Comparison of ENCODE assay signal across 14 mouse cellular contexts in the genomic region with DNA sequence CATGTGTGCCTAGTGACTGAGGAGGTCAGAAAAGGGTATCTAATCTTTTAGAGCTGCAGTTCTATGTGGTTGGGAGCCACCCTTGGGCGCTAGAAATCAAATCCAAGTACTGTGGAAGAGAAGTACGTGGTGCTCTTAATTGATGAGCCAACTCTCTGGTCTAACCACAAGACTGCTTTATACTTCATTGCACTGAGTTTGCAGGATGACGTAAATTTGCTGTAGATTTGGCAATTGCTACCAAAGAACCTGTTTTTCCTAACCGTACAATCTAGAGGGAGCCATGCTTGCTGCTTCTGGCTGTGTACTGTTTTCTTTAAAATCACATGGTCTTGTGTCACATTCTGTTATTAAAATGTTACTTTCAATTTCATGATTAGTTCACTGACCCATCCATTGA. TPM values are rescaled to one million over a fixed set of nuclear protein-coding genes. Genes with fewer than 3 reads are reported as not detected.
A peak's percentile ranks its signal among the peaks of the same experiment; 100 is the strongest.
DNase-seq lines count a peak whose midpoint lies in the region; ATAC-seq and TF ChIP-seq lines count a peak whose summit lies in the region.
"Had no signal": no experiment of that assay in that cellular context is flagged by ENCODE, and none has a peak within 500 bp of the region (broad histone marks: within the 10 kb centered on the region; RNA-seq: fewer than 3 reads in every experiment).

No protein-coding gene starts in this region.

- peak overlapping the region; percentile 27 for H3K27ac ChIP-seq in bone marrow macrophage, adult 2 months (ENCODE audit: insufficient read depth, low read depth, low read length)
- H3K27ac ChIP-seq in cerebellum, adult 2 months (ENCODE audit: insufficient read depth, low read length): no peak overlapping the region
- H3K27ac ChIP-seq: intestine, embryonic 15.5 days; kidney, embryonic 15.5 days; lung, embryonic 15.5 days; midbrain, embryonic 12.5 days had no signal

- peaks cover 27% of the 10 kb centered on the region for H3K4me1 ChIP-seq in bone marrow macrophage, adult 2 months (ENCODE audit: control insufficient read depth, insufficient read depth, low read length)
- H3K4me1 ChIP-seq in cerebellum, adult 2 months (ENCODE audit: control insufficient read depth, insufficient read depth, low read length): no peaks in the 10 kb centered on the region
- H3K4me1 ChIP-seq: intestine, embryonic 15.5 days; kidney, embryonic 15.5 days; lung, embryonic 15.5 days; midbrain, embryonic 12.5 days had no signal

- DNase-seq in 3T3-L1 (ENCODE audit: low read depth, low spot score): peak; percentile 41
- DNase-seq in CD4-positive, CD25-positive, alpha-beta regulatory T cell, adult 2 months (ENCODE audit: low read depth, low spot score): peak; percentile 34
- no peak for DNase-seq in c-Kit-positive CD71-positive TER-119-positive erythroid progenitor cells, embryonic 14.5 days (ENCODE audit: low spot score)
- no peak for DNase-seq in spleen, adult 18-20 months
- no peak for DNase-seq in cerebellum, adult 2 months
- DNase-seq: adrenal gland, postnatal 36 days; cerebellum, postnatal 25 days; gastrocnemius, postnatal 25 days had no signal

- H3K4me3 ChIP-seq in bone marrow macrophage, adult 2 months (ENCODE audit: insufficient read depth, low read length): no peak overlapping the region
- no peak overlapping the region for H3K4me3 ChIP-seq in cerebellum, adult 2 months (replicated peaks; ENCODE audit: insufficient read depth, low read depth, low read length)
- H3K4me3 ChIP-seq: intestine, embryonic 15.5 days; kidney, embryonic 15.5 days; lung, embryonic 15.5 days; midbrain, embryonic 12.5 days had no signal

- TF ChIP-seq CTCF in bone marrow macrophage, adult 2 months (IDR thresholded peaks at IDR 0.05; ENCODE audit: low read depth, low read length): no peak
- no peak for TF ChIP-seq CTCF in cerebellum, adult 2 months (IDR thresholded peaks at IDR 0.05; ENCODE audit: borderline replicate concordance, insufficient read depth, low read depth, low read length)

- 70% methylated on average over 4 of the region's 4 CpGs for WGBS in cerebellum, adult 2 months

- H3K27me3 ChIP-seq in cerebellum, adult 2 months (ENCODE audit: control insufficient read depth, insufficient read depth, low read length): no peaks in the 10 kb centered on the region
- H3K27me3 ChIP-seq: intestine, embryonic 15.5 days; kidney, embryonic 15.5 days; lung, embryonic 15.5 days; midbrain, embryonic 12.5 days had no signal

- peak; percentile 94 for ATAC-seq in monocyte, adult 5-6 weeks (replicated peaks; ENCODE audit: insufficient number of reproducible peaks, low FRiP score, low TSS enrichment, poor library complexity, severe bottlenecking)
- ATAC-seq: intestine, embryonic 15.5 days had no signal

- no peak for TF ChIP-seq POLR2A in bone marrow macrophage, adult 2 months (IDR thresholded peaks at IDR 0.05; ENCODE audit: borderline replicate concordance, low read depth, low read length)
- no peak for TF ChIP-seq POLR2A in cerebellum, adult 2 months (IDR thresholded peaks at IDR 0.05; ENCODE audit: borderline replicate concordance, insufficient read depth, low read length)

RNA-seq across cellular contexts. Expression of gene Cd86, which starts 10.0 kb away (rescaled TPM):
- polyA plus RNA-seq in bone marrow macrophage, adult 2 months (2012; ENCODE audit: insufficient read depth, insufficient read length, missing spikeins): 29.1 and 31.7 TPM in 2 replicates
- 63.3 to 72.4 TPM (median 72.1 TPM) in 3 replicates for total RNA-seq in monocyte, adult 5-6 weeks (2017)
- 0.62 and 0.78 TPM in 2 replicates for polyA plus RNA-seq in cerebellum, adult 2 months (2012; rRNA removed)

RNA-seq across cellular contexts. Expression of gene Ildr1, which starts 37.9 kb away (rescaled TPM):
- polyA plus RNA-seq in bone marrow macrophage, adult 2 months (2012; ENCODE audit: insufficient read depth, insufficient read length, missing spikeins): not detected in 2 replicates
- 2.0 to 2.3 TPM in 2 of 3 replicates, not detected in the other for total RNA-seq in monocyte, adult 5-6 weeks (2017)
- polyA plus RNA-seq in cerebellum, adult 2 months (2012; rRNA removed): 0.70 and 0.77 TPM in 2 replicates
- total RNA-seq: adrenal gland, postnatal 36 days had no signal
- polyA plus RNA-seq: midbrain, embryonic 12.5 days had no signal

Comparison
In these comparisons a context has a peak if more than half of its experiments do, and no peak if none do; other contexts are left out.
1. DNase-seq: peak in 3T3-L1 (single experiment) and CD4-positive, CD25-positive, alpha-beta regulatory T cell, adult 2 months (single experiment); none in c-Kit-positive CD71-positive TER-119-positive erythroid progenitor cells, embryonic 14.5 days (single experiment), spleen, adult 18-20 months (0 of 2) and cerebellum, adult 2 months (0 of 2).
2. RNA of gene Cd86, which starts 10.0 kb away (polyA plus RNA-seq): 29.1 to 31.7 TPM in bone marrow macrophage, adult 2 months; 0.62 to 0.78 TPM in cerebellum, adult 2 months; every median in the first group is over 10 times any median in the second.